In the genomic region with DNA sequence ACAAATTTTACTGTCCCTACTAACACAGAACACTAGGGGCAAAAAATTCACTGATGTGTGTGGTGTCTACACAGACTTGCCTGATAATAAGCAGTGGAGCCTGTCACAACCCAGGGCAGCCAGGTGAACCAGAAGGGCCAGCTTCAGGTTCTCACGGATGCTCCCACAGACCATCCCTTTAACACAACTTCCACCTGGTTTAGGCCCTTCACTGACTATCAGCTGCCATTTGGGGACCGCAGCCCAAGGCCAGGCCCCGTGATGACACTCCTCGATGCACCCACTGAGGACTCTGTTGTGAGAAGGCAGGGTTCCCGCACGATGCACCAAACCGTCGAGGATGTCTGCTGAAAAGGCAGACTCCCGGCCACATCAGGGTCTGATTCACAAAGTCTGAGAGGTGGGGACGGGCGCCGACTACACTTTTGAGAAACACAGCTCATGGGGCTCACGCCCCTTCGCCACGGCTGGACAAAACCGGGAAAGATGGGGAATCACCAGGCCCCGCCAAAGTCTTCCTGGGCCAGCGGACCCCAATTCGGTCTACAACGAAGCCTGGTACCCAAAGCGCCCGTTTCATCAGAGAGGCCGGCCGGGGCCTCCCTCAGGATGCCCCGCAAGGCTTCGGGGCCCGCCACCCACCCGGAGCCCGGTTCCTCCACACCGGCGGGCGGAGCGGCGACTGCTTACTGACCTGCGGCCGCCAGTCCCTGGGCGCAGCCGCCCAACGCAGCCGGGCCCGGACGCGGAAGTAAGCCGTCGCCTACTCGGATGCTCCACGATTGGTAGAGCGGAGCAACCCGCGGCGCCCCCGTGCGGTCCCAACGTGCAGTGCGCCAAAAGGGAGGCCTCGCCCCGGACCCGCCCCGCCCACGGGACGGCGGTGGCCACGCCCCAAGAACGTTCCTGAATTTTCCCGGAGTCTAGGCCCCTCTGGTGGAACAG, we compare ENCODE assay signal across 7 mouse cellular contexts. TPM values are rescaled to one million over a fixed set of nuclear protein-coding genes. Genes with fewer than 3 reads are reported as not detected.
A peak's percentile ranks its signal among the peaks of the same experiment; 100 is the strongest.
DNase-seq lines count a peak whose midpoint lies in the region; ATAC-seq lines count a peak whose summit lies in the region.

No protein-coding gene starts in this region.

- peak overlapping the region; percentile 83 for H3K9ac ChIP-seq in midbrain, embryonic 13.5 days (replicated peaks)

- H3K27ac ChIP-seq in embryonic facial prominence, embryonic 10.5 days (replicated peaks) = peak overlapping the region; percentile 95
- H3K27ac ChIP-seq in limb, embryonic 10.5 days = peak overlapping the region; percentile 94
- H3K27ac ChIP-seq in midbrain, embryonic 13.5 days = peak overlapping the region; percentile 84

- peak overlapping the region; percentile 83 for H3K4me3 ChIP-seq in embryonic facial prominence, embryonic 10.5 days
- H3K4me3 ChIP-seq in limb, embryonic 10.5 days = peak overlapping the region; percentile 76
- H3K4me3 ChIP-seq in midbrain, embryonic 13.5 days (replicated peaks) = peak overlapping the region; percentile 74

- no peaks in the 10 kb centered on the region for H3K27me3 ChIP-seq in embryonic facial prominence, embryonic 10.5 days (replicated peaks; ENCODE audit: low read depth, poor library complexity, severe bottlenecking)
- H3K27me3 ChIP-seq in limb, embryonic 10.5 days (ENCODE audit: low read depth, poor library complexity, severe bottlenecking) = no peaks in the 10 kb centered on the region
- H3K27me3 ChIP-seq in midbrain, embryonic 13.5 days = no peaks in the 10 kb centered on the region

- under 1% methylated on average over 65 of the region's 65 CpGs for WGBS in embryonic facial prominence, embryonic 10.5 days
- WGBS in limb, embryonic 10.5 days = under 1% methylated on average over 65 of the region's 65 CpGs
- WGBS in midbrain, embryonic 13.5 days = under 1% methylated on average over 64 of the region's 65 CpGs

- peak; percentile 100 for ATAC-seq in granulocyte monocyte progenitor cell, adult 5-6 weeks (replicated peaks; ENCODE audit: poor library complexity, severe bottlenecking)
- ATAC-seq in midbrain, embryonic 13.5 days = peak; percentile 98

- DNase-seq in adrenal gland, postnatal 10 days = peak; percentile 99
- DNase-seq in embryonic facial prominence, embryonic 10.5 days (ENCODE audit: low spot score) = peak; percentile 97
- peak; percentile 93 for DNase-seq in kidney, adult 11 months
- peak; percentile 99 for DNase-seq in limb, embryonic 10.5 days (ENCODE audit: low spot score)
- peak; percentile 91 for DNase-seq in spleen, adult 12 weeks (ENCODE audit: low spot score)

- no peaks in the 10 kb centered on the region for H3K9me3 ChIP-seq in embryonic facial prominence, embryonic 10.5 days
- no peaks in the 10 kb centered on the region for H3K9me3 ChIP-seq in limb, embryonic 10.5 days (replicated peaks)
- H3K9me3 ChIP-seq in midbrain, embryonic 13.5 days = no peaks in the 10 kb centered on the region

- peak overlapping the region; percentile 81 for H3K4me2 ChIP-seq in midbrain, embryonic 13.5 days (replicated peaks)

- peaks cover 20% of the 10 kb centered on the region for H3K36me3 ChIP-seq in embryonic facial prominence, embryonic 10.5 days (replicated peaks)
- peaks cover 22% of the 10 kb centered on the region for H3K36me3 ChIP-seq in limb, embryonic 10.5 days
- H3K36me3 ChIP-seq in midbrain, embryonic 13.5 days = peaks cover 6% of the 10 kb centered on the region

- H3K4me1 ChIP-seq in embryonic facial prominence, embryonic 10.5 days = peaks cover 17% of the 10 kb centered on the region
- H3K4me1 ChIP-seq in limb, embryonic 10.5 days = peaks cover 7% of the 10 kb centered on the region
- H3K4me1 ChIP-seq in midbrain, embryonic 13.5 days (replicated peaks) = peaks cover 12% of the 10 kb centered on the region

RNA-seq across cellular contexts. Expression of gene Sgo2a, which starts 26.2 kb away (rescaled TPM):
- 1 to 10 TPM; 4.8 to 6.0 TPM for total RNA-seq in adrenal gland, postnatal 10 days (2021)
- 20.9 and 22.4 TPM in 2 replicates for polyA plus RNA-seq in embryonic facial prominence, embryonic 10.5 days (2016; fragmentation: Nextera tagmentation; extraction: Ambion mirVana)
- total RNA-seq in granulocyte monocyte progenitor cell, adult 5-6 weeks (2014; fragmentation: Nextera tagmentation) = 10.1 and 24.3 TPM in 2 replicates
- total RNA-seq in granulocyte monocyte progenitor cell, adult 5-6 weeks (2017) = 41.7 and 52.0 TPM in 2 replicates
- polyA plus RNA-seq in limb, embryonic 10.5 days (2016; fragmentation: Nextera tagmentation; extraction: Ambion mirVana) = 18.3 and 21.2 TPM in 2 replicates
- 8.4 and 8.5 TPM in 2 replicates for polyA plus RNA-seq in midbrain, embryonic 13.5 days (2015; fragmentation: Nextera tagmentation; extraction: Ambion mirVana)

RNA-seq across cellular contexts. Expression of gene Kctd18, which starts 49.2 kb away (rescaled TPM):
- total RNA-seq in adrenal gland, postnatal 10 days (2021) = 10 to 100 TPM; 14.4 to 15.8 TPM
- 17.3 and 18.0 TPM in 2 replicates for polyA plus RNA-seq in embryonic facial prominence, embryonic 10.5 days (2016; fragmentation: Nextera tagmentation; extraction: Ambion mirVana)
- 16.9 and 25.4 TPM in 2 replicates for total RNA-seq in granulocyte monocyte progenitor cell, adult 5-6 weeks (2014; fragmentation: Nextera tagmentation)
- total RNA-seq in granulocyte monocyte progenitor cell, adult 5-6 weeks (2017) = 22.6 and 32.1 TPM in 2 replicates
- 14.9 and 19.6 TPM in 2 replicates for polyA plus RNA-seq in limb, embryonic 10.5 days (2016; fragmentation: Nextera tagmentation; extraction: Ambion mirVana)
- 24.3 and 26.3 TPM in 2 replicates for polyA plus RNA-seq in midbrain, embryonic 13.5 days (2015; fragmentation: Nextera tagmentation; extraction: Ambion mirVana)

Comparison
In these comparisons a context has a peak if more than half of its experiments do, and no peak if none do; other contexts are left out.
1. Peak in every context shown above with its lines: DNase-seq, ATAC-seq, H3K4me3 ChIP-seq and H3K27ac ChIP-seq.